Mouse (Mus musculus) cerebellum, adult 8-10 months (tissue): ENCODE measurements at regions not wholly inside any gene's neighbourhood (a gene's known extent, or its start where the extent isn't known, plus 50 kb on each side); places are given as distances from the start of the nearest gene placed in this dataset.

Experiments
- DNase-seq: peaks from one replicate; pipeline ENCODE4 v3.0.0; 2022

DNA sequence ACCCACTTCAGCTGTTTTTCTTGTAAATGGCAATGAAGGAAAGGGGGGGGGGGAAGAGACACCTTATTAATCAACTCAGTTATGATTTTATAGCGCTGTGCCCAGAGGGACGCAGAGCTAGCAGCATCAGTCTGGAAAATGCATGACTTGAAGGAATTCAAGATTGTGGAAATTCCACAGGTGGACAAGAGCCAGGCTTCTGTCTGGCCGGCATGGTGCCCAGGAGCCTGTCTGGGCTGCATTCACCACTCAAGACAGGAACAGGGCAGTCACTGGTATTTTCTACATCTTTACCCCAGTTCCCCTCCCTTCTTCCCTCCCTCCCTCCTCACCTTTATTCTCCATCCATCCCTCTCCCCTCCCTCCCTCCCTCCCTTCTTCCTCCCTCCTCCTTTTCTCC is 339.1 kb upstream of the Auts2 start:
- peak; percentile 56 for DNase-seq

DNA sequence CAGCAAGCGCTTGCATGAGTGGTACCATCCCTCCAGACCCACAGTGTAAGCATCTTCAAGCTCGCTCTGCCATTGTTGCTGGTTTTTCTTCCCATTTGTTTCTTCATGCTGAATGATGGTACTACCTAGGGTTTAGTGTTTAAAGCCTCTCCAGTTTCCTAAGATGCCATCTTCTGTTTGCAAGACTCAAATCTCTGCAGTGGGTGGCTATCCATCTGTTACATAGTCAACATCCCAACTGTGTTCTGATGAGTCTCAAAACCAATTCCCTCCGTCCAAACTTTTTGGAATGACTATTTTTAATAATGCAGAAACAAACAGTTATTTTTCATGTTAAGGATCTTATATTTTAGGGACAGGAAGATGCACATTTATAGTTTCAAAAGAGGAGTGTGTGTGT is 338.0 kb upstream of the Auts2 start:
- no peak for DNase-seq

DNA sequence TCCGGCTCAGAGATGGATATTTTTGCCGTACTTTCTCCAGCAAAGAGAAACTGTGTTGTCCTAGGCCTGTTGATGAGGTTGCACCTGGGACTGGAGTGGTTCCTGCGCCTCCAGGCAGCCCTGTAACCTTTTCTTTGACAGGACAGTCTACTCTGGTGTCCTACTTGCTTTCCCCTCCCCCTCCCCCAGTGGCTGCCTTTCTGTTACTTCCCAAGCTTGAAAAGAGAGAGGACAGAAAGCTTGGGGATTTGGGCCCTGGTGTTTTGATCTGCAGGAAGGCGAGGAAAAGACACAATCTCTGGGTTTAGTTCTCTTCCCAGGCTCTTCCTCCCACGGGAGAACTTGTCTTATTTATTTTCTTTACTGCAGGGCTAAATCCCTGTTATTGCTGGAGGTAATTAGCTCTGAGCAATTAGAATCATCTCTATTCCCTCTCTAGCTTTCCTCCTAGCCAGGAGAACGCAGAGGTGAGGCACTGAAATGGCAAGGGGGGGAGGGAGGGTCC is 333.2 kb upstream of the Auts2 start:
- DNase-seq: no peak

DNA sequence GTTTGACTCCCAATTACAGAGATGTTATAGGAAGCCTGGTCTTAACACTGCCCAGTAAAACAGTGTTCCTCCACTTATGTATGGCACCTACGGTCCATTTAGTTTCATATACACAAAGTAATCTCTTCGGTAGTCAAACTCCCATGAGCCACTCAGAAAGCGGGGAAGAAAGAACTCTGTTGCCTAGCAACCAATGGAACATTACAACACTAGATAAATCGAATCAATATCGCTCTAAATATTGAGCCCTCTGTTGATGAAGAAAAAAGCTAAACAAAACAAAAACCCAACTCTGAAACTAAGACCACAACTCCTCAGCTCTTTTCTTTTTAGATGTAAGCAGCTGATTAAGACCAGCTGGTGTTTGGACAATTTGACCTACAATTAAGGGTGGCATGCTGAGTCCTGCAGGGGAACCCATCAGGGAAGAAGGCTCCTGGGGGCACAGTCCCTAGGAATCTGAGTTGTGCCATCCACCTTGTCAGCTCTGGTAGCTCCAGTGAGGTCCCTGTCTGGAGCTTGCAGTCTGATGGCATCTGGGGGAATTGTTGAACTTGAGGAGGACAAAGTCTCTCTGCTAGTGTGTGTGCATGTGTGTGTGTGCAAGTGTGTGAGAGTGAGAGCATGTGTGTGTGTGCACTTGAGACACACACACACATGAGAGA is 315.8 kb upstream of the Auts2 start:
- DNase-seq: no peak

DNA sequence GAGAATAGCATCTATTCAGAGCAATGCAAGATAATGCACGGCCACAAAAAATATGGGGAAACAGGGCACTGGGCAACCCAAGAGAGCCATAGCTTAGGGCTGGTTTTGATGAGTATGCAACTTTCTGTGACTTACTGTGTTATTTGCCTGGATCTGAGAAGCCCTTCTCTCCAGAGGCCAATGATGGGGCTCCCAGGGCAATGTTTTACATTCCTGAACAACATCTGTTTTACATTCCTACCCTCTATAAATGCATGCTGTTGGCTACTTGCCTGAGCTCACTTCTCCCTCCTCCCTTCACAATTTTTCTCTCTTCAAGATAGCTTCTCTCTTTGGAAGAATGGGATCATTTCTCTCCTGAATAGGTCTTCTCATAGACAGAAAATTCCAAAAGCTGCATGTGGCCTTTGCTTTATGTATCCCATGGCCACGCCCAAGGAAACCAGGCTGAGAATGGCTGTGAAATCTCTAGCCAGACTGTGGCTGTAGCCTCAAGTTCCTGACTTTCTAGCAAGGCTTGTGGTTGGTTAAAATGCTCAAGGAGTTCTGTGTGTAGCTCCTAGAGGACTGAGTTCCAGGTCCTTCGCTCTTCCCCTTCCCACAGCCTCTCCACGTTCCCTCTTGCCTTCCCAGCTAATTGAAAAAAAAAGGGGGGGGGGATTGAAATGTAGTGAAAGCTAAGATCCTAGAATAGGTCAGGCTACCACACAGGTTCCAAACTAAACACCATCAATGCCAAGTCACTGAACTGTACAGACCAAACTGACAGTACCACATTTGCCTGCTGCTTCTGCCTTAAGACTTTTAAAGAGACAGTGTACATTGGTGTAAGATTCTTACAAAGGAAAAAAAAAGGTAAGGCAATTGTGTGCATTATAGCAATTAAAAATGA is 312.7 kb upstream of the Auts2 start:
- DNase-seq: no peak

DNA sequence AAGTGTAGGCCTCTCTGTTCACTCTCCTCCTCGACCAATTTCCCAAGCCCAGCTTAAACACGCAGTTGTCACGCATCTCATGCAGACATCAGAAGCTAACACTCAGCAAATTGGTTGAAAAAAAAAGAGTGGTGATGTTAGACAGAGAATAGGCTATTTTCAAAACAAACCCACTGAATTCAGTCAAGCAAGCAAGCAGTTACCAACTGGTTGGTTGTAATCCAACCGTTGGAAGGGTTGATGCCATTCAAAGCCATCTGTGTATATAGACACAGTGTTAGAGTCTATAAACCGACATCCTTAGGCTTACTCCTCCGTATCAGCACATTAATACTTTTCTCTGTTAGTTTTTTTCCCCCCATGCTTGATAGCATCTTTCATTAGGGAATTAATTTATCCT is 307.6 kb upstream of the Auts2 start:
- DNase-seq: no peak

DNA sequence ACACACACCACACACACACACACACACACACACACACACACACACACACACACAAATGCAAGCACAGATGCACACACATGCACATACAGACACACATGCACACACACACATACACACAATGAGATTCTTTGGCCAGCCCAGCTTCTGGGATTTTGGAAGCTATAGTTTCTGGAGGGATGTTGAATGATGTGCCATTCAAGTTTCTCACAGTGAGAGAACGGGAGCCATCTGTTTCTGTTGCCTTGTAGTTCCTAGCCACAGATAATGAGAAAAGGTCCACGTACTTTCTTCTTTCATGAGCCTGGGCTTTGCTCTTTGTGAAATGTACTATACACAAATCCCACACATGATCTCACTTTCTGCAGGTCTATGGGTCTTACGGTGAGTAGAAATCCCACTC is 304.9 kb upstream of the Auts2 start:
- DNase-seq: no peak

DNA sequence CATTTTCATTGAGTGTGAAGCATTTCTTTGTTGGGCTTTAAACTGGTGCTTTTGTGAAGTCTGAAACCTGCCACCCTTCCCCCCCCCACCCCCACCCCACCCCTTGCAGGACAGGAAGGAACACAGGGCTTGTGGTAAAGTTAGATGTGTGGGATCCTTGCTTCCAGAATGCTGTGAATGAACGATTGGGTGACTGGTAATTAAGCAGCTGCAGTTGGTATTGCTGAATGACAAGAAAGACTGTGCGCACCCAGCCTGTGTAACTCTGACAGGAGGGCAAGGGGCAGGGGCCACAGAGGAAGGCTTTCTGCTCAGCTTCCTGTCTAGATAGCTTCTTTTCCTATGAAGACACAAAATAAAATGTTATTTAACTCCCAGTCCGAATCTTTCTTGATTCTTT is 300.1 kb upstream of the Auts2 start:
- no peak for DNase-seq

DNA sequence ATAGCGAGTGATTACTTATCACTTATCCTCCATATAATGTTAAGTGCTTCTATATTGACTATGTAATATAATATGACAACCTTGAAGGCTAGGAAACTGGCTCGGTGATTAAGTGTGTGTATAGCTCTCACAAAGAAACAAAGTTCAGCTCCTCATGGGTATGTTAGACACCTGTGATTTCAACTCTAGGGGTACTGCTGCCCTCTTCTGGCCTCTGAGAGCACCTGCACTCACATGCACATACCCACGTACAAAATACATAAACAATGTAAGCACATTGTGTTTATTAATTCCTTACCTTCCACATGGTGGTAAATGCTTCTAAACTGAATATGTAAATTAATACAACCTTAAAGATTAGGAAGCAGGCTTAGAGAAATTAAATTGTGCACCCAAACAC is 298.6 kb upstream of the Auts2 start:
- no peak for DNase-seq

DNA sequence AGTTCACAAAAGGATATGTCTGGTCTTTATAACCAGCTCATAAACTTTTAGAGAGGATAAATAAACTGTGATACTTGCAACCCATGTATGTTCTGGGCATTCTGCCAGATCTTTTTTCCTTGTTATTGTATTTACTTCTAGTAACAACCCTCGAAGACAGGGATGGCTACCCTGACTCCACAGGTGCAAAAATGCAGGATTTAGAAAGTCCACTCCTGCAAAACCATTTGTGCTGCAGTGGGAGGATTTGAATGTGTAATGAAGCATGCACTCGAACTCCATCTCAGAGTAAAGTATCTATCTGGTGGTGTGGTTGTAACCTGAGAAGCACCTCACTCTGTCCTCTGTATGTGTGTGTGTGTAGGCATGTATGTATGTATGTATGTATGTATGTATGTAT is 294.3 kb upstream of the Auts2 start:
- no peak for DNase-seq

DNA sequence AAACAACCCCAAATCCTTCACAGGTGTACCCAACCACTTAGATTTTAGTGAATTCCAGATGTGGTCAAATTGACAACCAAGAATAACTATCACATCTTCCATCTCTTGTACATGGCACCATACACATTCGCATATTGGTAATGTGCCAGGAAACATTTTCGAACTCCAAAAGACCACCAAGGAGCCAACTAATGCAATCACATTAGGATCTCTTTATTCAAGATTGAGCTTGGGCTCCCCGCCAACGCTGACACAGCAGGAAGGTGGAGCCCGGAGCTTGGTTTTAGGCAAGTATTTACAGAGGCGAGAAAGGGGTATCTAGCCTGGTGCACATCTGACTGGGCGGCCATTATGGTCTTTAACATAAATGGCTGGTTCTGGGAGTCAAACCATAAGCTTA is 285.8 kb upstream of the Auts2 start:
- no peak for DNase-seq

DNA sequence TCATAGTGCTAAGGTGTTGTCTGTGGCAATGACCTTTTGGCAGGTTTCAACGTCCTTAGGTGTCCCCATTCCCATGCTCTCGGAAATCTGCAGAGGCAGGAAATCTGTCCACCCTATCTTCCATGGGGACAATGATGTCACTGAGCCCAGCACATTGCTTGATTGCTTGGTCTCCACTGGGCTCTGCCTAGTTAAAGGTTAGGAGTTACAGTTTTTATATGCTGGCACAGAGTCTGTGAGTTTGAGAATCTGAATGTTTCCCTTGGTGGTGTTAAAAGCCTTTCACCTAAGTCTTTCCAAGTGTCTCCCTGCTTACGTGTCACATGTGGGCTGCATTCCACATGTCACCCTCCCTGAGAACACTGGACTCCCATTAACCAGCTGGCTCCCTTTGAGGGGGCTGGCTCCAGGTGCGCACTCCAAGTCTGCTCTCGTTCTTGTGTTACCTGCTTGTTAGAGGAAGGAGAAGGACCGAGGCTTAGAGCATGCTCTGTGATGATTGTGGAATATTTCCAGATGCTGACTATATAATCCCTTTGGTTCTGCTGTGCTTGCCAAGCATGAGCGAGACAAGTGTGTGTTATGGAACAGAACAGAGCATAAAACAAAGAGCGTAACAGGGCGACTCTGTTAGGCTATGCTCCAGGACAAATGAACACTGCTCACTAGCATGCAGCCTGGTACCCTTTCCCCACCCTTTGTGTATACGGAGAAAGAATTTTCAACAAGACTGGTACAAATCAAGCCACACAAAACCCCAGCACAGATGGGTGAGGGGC is 284.6 kb upstream of the Auts2 start:
- no peak for DNase-seq

DNA sequence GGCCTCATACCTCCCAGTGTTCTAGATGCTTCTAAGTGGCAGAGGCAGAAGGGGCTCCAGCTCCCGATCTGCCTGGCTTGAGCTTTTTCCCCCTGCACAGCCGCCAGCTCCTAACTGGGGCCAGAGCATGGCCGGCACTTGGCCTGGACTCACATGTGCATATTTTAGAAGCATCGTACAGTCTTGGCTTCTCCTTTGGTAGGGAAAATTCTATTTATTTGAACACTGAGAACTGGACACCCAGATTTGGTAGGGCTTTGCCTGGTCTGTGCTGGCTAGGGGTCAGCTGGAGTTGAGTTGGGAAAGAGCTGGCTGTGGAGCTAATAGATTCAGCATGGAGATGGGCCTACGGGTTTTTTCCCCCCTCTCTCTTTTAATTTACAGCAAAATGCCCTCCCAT is 282.9 kb upstream of the Auts2 start:
- no peak for DNase-seq

DNA sequence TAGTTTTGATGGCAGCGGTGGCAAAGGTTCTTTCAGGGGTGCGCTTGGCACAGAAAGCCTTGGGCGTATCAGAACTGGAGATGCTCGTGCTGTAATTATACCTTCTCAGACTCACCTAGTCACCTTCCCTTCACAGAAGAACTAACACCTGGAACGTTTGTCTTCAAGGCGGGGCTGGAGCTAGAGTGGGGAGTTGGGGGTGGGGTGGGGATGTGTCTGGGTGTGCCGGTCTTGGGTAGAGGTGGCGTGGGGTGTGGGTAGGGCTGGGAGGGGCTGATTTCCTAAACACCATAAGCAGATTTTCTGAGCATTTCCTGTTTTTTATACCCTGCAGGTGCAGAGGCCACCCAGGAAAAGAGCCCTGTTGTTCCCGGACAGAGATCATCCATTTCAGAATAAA is 274.5 kb upstream of the Auts2 start:
- DNase-seq: no peak

DNA sequence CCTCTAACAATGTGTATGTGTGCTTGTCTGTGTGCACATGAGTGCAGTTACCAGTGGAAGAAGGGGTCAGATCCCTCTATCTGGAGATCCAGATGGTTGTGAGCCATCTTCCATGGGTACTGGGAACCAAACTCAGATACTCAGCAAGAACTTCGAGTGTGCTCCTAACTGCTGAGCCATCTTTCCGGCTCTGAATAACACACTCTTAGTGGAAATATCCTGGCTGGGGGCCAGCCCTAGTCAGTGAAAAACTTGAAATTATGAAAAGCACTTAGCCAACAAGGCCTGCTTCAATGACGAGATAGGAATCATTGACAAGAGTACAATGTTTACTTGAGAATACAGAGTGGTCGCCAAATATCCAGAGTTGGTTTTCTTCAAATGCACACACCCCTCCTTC is 266.0 kb upstream of the Auts2 start:
- DNase-seq: no peak

DNA sequence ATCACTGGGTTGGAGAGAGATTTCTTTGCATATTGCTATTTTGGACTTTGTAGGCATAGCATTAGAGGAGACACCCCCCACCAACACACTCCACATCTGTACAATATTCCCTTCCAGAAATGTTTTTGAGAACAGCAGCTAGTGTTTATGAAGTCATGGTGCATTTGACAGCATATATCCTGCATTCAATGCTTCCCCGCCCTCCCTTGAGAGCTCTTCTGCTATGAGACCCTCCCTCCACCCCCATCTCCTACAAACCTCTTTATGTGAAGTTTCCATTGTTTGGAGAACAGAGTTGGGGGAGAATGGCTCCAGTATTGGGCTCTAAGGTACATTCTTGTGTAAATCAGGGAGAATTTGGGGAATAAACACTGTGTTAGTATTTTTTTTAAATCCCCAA is 252.9 kb upstream of the Auts2 start:
- no peak for DNase-seq

DNA sequence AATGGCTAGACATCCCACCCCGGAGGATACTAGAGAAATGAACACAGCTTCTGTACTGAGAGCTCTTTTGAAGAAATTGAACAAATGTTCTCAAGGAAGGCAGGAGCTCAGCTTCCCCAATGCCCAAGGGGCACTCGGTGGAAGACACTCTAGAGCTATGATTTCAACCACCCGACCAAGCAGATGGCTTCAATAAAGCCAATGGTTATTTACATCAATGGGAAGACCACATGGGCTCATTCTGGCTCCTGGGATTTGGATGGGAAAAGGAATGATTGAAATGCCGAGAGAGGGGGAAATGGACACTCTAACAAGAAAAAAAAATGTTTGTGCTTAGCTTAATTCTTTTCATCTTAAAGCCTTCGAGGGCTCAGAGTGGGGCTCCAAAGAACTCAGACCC is 249.3 kb upstream of the Auts2 start:
- DNase-seq: no peak

DNA sequence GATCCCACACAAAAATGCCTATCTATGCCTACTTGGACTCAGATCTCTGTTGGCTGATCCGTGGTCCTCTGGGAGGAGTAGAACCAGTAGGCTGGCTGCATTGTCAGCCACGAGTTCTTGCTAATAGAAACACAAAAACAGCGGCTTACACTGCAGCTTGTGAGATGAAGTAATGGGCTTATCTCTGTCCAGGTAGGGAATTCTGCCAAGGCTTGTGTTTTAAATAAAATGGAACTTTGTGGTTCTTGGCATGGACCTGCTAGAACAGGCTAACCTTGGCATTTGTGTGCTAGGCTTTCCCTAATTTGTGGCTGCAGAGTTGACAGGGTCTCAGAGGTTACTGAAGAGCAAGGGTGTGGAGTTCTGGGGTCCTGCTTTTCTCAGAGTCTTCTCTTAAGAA is 242.1 kb upstream of the Auts2 start:
- DNase-seq: no peak

DNA sequence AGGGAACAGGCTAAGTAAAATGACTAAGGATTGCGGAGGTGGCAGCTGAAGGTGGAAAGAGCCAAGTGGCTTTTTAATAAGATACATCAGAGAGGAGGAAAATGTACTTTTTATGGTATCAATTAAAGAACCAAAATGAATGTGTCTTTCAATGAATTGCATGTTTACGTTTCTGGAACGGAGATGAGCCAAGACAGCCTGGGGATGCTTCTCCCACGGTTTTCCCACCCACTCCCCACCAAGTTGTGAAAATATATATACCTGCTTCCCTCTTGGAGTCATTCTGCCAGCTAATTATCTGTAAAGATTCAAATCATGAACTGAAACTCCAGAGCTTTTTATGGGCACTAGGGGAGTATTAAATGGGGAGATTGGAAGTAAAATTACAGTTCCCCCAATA is 241.6 kb upstream of the Auts2 start:
- no peak for DNase-seq

DNA sequence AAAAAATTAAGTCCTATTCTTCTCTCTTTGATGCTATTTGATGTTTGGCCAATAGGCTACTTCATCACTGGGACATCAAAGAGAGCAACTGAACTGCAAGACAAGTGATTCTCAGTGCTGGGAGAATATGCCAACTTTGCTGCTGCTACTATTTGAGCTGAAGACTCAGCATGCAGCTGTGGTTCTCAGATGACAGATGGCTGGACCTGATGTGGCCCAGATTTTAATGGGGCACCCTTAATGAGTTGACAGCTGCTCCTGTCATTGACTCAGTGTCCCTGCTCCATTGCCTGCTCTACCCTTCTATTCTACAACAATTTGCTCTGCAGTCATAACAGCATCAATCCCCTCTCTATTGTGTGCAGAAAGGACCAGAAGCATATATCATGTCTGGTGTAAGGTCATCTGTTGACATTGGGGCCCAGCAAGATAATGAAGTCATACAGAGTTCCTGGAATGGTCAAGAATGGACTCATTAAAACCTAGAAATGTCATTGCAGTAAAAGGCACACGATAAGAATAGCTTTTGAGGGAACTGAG is 231.1 kb upstream of the Auts2 start:
- DNase-seq: no peak

DNA sequence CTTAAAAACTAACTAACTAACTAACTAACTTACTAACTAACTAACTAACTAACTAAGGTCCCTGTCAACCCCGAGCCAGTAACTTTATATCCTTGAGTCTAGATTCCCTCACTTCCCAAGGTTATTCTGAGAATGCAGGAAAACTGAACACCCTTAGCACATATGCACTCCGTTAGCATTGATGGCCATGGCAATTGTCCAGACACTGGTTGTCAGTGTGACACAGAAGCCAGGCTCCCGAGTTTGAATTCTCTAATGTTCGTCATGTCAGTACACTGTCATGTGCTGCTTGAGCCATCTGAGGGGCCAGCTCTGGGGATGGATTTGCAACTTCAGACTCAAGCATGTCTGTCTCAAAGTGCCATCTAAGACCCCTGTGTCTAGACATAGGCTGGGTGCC is 217.3 kb upstream of the Auts2 start:
- no peak for DNase-seq

DNA sequence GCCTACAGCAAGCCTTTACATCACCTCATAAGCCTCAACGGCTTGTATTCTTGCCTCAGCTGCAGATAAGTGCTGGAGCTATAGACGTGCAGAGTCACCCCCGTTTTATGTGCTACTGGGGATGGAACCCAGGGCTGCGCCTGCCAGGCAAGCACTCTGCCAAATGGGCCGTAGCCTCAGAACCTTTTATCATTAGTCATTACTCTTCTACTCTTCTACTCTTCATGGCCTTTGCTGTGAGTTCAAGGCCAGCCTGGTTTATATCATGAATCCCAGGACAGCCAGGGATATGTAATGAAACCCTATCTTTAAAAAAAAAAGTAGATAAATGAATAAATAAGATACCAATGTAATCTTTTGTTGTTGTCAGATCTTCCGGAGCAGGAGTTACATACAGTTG is 216.6 kb upstream of the Auts2 start:
- DNase-seq: no peak

DNA sequence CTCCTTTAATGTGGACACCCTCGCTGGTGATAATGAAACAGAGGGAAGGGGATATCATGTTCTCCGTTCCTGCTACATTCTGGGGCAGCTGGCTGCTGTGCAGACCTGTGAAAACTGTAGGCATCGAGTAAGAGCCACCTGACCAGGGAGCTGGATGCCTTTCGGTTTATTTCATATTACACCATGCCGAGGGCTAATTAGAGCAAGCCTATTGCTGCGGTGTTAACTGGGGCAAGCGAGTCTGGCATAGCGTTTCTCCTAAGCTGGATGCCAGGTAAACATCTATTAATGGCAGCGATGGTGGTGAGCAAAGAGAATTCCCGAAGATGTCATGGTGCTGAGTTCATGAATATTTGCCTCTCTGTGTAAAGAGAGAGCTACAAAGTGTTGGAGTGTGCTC is 215.8 kb upstream of the Auts2 start:
- DNase-seq: peak; percentile 10

DNA sequence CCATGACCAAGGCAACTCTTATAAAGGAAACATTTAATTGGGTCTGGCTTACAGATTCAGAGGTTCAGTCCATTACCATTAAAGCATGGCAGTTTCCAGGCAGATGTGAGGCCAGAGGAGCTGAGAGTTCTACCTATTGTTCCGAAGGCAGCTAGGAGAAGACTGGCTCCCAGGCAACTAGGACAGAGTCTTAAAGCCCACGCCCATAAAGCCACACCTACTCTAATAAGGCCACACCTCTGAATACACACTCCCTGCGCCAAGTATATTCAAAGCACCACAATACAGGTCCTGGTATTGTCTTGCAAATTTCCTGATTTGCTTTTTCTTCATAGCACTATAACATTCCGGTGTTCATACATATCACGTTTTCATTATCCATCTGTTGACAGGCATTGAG is 194.8 kb upstream of the Auts2 start:
- DNase-seq: no peak
